Mouse (Mus musculus) CH12.LX (cell line): Measurements from ENCODE around the gene Hcfc1. TPM values are rescaled to one million over a fixed set of nuclear protein-coding genes. Genes with fewer than 3 reads are reported as not detected.

ENCODE experiments used
- DNase-seq: peaks from one replicate; pipeline ENCODE4 v3.0.0-alpha.2; 2013; ENCODE audit errors: extremely low read depth
- H3K27ac ChIP-seq: 2 replicates; pipeline ENCODE4 v1.5.1; 2012; ENCODE audit warnings: low read depth, mild to moderate bottlenecking, control low read depth, moderate library complexity; ENCODE audit not compliant: insufficient read depth
- H3K27me3 ChIP-seq: replicated peaks from 2 replicates; pipeline ENCODE3; 2012; ENCODE audit warnings: inconsistent platforms
- H3K36me3 ChIP-seq, 2 experiments: replicated peaks in 1 of 2; 2 replicates each; pipeline versions ENCODE3 to v1.6.1; 2012; ENCODE audit warnings: inconsistent platforms in 1 of 2, low read length in 1 of 2, mild to moderate bottlenecking in 1 of 2, mixed read lengths in 1 of 2, moderate library complexity in 1 of 2; ENCODE audit not compliant: control insufficient read depth in 1 of 2, insufficient read depth in 1 of 2
- H3K4me1 ChIP-seq, 2 experiments: 2 replicates each; pipeline ENCODE4 v1.6.1; 2012; ENCODE audit warnings: inconsistent platforms in 1 of 2, moderate library complexity in 1 of 2; ENCODE audit not compliant: insufficient read depth in 2 of 2, control insufficient read depth in 1 of 2
- H3K4me2 ChIP-seq: 2 replicates; pipeline ENCODE4 v1.6.1; 2012; ENCODE audit warnings: low read depth, mild to moderate bottlenecking, control low read depth; ENCODE audit not compliant: poor library complexity, insufficient read depth, severe bottlenecking
- H3K4me3 ChIP-seq, 3 experiments: fragments of 150-350 bp in 1 of 3; sonication (generic) in 1 of 3; replicated peaks in 1 of 3; 2 replicates each; pipeline versions ENCODE3 to v1.5.1; 2011 to 2012; ENCODE audit warnings: low read depth in 2 of 3, low read length in 2 of 3, mild to moderate bottlenecking in 2 of 3, moderate library complexity in 2 of 3, control low read depth in 1 of 3, improper control_type of control experiment in 1 of 3, inconsistent platforms in 1 of 3, mixed read lengths in 1 of 3; ENCODE audit not compliant: poor library complexity in 1 of 3
- H3K79me2 ChIP-seq: replicated peaks from 2 replicates; pipeline ENCODE4 v1.6.1; 2012; ENCODE audit warnings: mild to moderate bottlenecking, moderate library complexity; ENCODE audit not compliant: control insufficient read depth, poor library complexity, insufficient read depth, severe bottlenecking; ENCODE audit errors: extremely low read depth
- H3K9ac ChIP-seq: 2 replicates; pipeline ENCODE4 v1.6.1; 2012; ENCODE audit warnings: low read depth, mild to moderate bottlenecking, control low read depth, moderate library complexity; ENCODE audit not compliant: insufficient read depth
- H3K9me3 ChIP-seq: replicated peaks from 2 replicates; pipeline ENCODE3; 2012; ENCODE audit warnings: low read length, inconsistent platforms, mixed read lengths
- BHLHE40 ChIP-seq: IDR thresholded peaks from 2 replicates; pipeline ENCODE4 v1.6.1; 2011; ENCODE audit warnings: mild to moderate bottlenecking, low read depth, low read length, improper control_type of control experiment
- CHD1 ChIP-seq: IDR thresholded peaks from 2 replicates; pipeline ENCODE4 v1.6.1; 2012; ENCODE audit warnings: low read depth, low read length, improper control_type of control experiment, inconsistent platforms
- CHD2 ChIP-seq: IDR thresholded peaks from 2 replicates; pipeline ENCODE4 v1.6.1; 2011; ENCODE audit warnings: low read length, improper control_type of control experiment
- CTCF ChIP-seq, 2 experiments: IDR thresholded peaks in 1 of 2; conservative IDR thresholded peaks in 1 of 2; 2 replicates each; pipeline ENCODE4 v1.5.1; 2011 to 2012; ENCODE audit warnings: low read depth in 2 of 2, low read length in 2 of 2, improper control_type of control experiment in 1 of 2, inconsistent platforms in 1 of 2, mild to moderate bottlenecking in 1 of 2, moderate library complexity in 1 of 2
- E2F4 ChIP-seq: IDR thresholded peaks from 2 replicates; pipeline ENCODE4 v1.6.1; 2011; ENCODE audit warnings: low read depth, low read length, improper control_type of control experiment; ENCODE audit not compliant: insufficient replicate concordance
- ELF1 ChIP-seq: IDR thresholded peaks from 2 replicates; pipeline ENCODE4 v1.6.1; 2014; ENCODE audit warnings: low read depth, mild to moderate bottlenecking, inconsistent platforms, low read length, improper control_type of control experiment
- EP300 ChIP-seq: IDR thresholded peaks from 2 replicates; pipeline ENCODE4 v1.6.1; 2011; ENCODE audit warnings: low read length, improper control_type of control experiment
- ETS1 ChIP-seq: conservative IDR thresholded peaks from 2 replicates; pipeline ENCODE4 v1.6.1; 2012; ENCODE audit warnings: low read depth, mild to moderate bottlenecking, inconsistent platforms, low read length, improper control_type of control experiment, moderate library complexity
- GABPA ChIP-seq: IDR thresholded peaks from 2 replicates; pipeline ENCODE4 v1.6.1; 2012; ENCODE audit warnings: low read depth, low read length, improper control_type of control experiment, inconsistent platforms; ENCODE audit not compliant: insufficient replicate concordance
- HCFC1 ChIP-seq: IDR thresholded peaks from 2 replicates; pipeline ENCODE4 v1.6.1; 2012; ENCODE audit warnings: low read depth, mild to moderate bottlenecking, inconsistent platforms, low read length, improper control_type of control experiment
- IRF4 ChIP-seq: IDR thresholded peaks from 2 replicates; pipeline ENCODE4 v1.6.1; 2014; ENCODE audit warnings: low read depth, mild to moderate bottlenecking, inconsistent platforms, low read length, improper control_type of control experiment
- JUN ChIP-seq: IDR thresholded peaks from 2 replicates; pipeline ENCODE4 v1.6.1; 2011; ENCODE audit warnings: low read depth, mild to moderate bottlenecking, low read length, improper control_type of control experiment, moderate library complexity; ENCODE audit not compliant: insufficient read depth
- JUND ChIP-seq: conservative IDR thresholded peaks from 2 replicates; pipeline ENCODE4 v1.6.1; 2011; ENCODE audit warnings: low read depth, low read length, improper control_type of control experiment
- KAT2A ChIP-seq: IDR thresholded peaks from 2 replicates; pipeline ENCODE4 v1.6.1; 2012; ENCODE audit warnings: low read length, improper control_type of control experiment, inconsistent platforms; ENCODE audit not compliant: insufficient replicate concordance
- MAFK ChIP-seq: IDR thresholded peaks from 2 replicates; pipeline ENCODE4 v1.6.1; 2011; ENCODE audit warnings: low read length, improper control_type of control experiment; ENCODE audit not compliant: insufficient replicate concordance
- MAZ ChIP-seq: IDR thresholded peaks from 2 replicates; pipeline ENCODE4 v1.6.1; 2012; ENCODE audit warnings: low read depth, mild to moderate bottlenecking, inconsistent platforms, low read length, improper control_type of control experiment, moderate library complexity
- MEF2A ChIP-seq: IDR thresholded peaks from 2 replicates; pipeline ENCODE4 v1.6.1; 2014; ENCODE audit warnings: low read depth, mild to moderate bottlenecking, inconsistent platforms, low read length, improper control_type of control experiment, borderline replicate concordance
- MXI1 ChIP-seq: IDR thresholded peaks from 2 replicates; pipeline ENCODE4 v1.6.1; 2011; ENCODE audit warnings: mild to moderate bottlenecking, low read depth, low read length, improper control_type of control experiment
- MYC ChIP-seq: IDR thresholded peaks from 2 replicates; pipeline ENCODE4 v1.6.1; 2011; ENCODE audit warnings: low read depth, mild to moderate bottlenecking, improper control_type of control experiment, low read length
- NELFE ChIP-seq: IDR thresholded peaks from 2 replicates; pipeline ENCODE4 v1.6.1; 2011; ENCODE audit warnings: low read depth, low read length, improper control_type of control experiment
- NRF1 ChIP-seq: IDR thresholded peaks from 2 replicates; pipeline ENCODE4 v1.6.1; 2014; ENCODE audit warnings: low read depth, mild to moderate bottlenecking, inconsistent platforms, low read length, improper control_type of control experiment, moderate library complexity
- PAX5 ChIP-seq: IDR thresholded peaks from 2 replicates; pipeline ENCODE4 v1.6.1; 2012; ENCODE audit warnings: low read length, inconsistent platforms, mixed read lengths
- POLR2A ChIP-seq: IDR thresholded peaks from 2 replicates; pipeline ENCODE4 v1.6.1; 2011; ENCODE audit warnings: low read depth, mild to moderate bottlenecking, improper control_type of control experiment, low read length
- POLR2AphosphoS2 ChIP-seq: IDR thresholded peaks from 2 replicates; pipeline ENCODE4 v1.6.1; 2011; ENCODE audit warnings: low read depth, low read length, improper control_type of control experiment
- RCOR1 ChIP-seq: conservative IDR thresholded peaks from 2 replicates; pipeline ENCODE4 v1.6.1; 2012; ENCODE audit warnings: low read depth, mild to moderate bottlenecking, inconsistent platforms, low read length, improper control_type of control experiment
- SIN3A ChIP-seq: IDR thresholded peaks from 2 replicates; pipeline ENCODE4 v1.6.1; 2012; ENCODE audit warnings: low read length, improper control_type of control experiment, inconsistent platforms
- SMC3 ChIP-seq: IDR thresholded peaks from 2 replicates; pipeline ENCODE4 v1.6.1; 2011; ENCODE audit warnings: low read depth, low read length, improper control_type of control experiment
- TBP ChIP-seq: conservative IDR thresholded peaks from 2 replicates; pipeline ENCODE4 v1.6.1; 2011; ENCODE audit warnings: low read depth, low read length, improper control_type of control experiment
- TCF12 ChIP-seq: IDR thresholded peaks from 2 replicates; pipeline ENCODE4 v1.6.1; 2014; ENCODE audit warnings: low read depth, mild to moderate bottlenecking, inconsistent platforms, low read length, improper control_type of control experiment
- UBTF ChIP-seq: IDR thresholded peaks from 2 replicates; pipeline ENCODE4 v1.6.1; 2012; ENCODE audit warnings: low read depth, mild to moderate bottlenecking, inconsistent platforms, low read length, improper control_type of control experiment, moderate library complexity
- USF1 ChIP-seq: IDR thresholded peaks from 2 replicates; pipeline ENCODE4 v1.6.1; 2014; ENCODE audit warnings: low read depth, mild to moderate bottlenecking, inconsistent platforms, low read length, improper control_type of control experiment
- USF2 ChIP-seq: conservative IDR thresholded peaks from 2 replicates; pipeline ENCODE4 v1.6.1; 2011; ENCODE audit warnings: low read depth, low read length, improper control_type of control experiment
- ZC3H11A ChIP-seq: IDR thresholded peaks from 2 replicates; pipeline ENCODE4 v1.6.1; 2012; ENCODE audit warnings: low read depth, mild to moderate bottlenecking, inconsistent platforms, low read length, improper control_type of control experiment
- ZKSCAN1 ChIP-seq: IDR thresholded peaks from 2 replicates; pipeline ENCODE4 v1.6.1; 2012; ENCODE audit warnings: low read depth, inconsistent platforms, low read length, improper control_type of control experiment, borderline replicate concordance
- ZMIZ1 ChIP-seq: IDR thresholded peaks from 2 replicates; pipeline ENCODE4 v1.6.1; 2012; ENCODE audit warnings: low read depth, mild to moderate bottlenecking, inconsistent platforms, low read length, improper control_type of control experiment
- ZNF384 ChIP-seq: IDR thresholded peaks from 2 replicates; pipeline ENCODE4 v1.6.1; 2012; ENCODE audit warnings: low read depth, low read length, improper control_type of control experiment, inconsistent platforms
- dilution Hi-C: fragments of 300-500 bp; cut with MboI; formaldehyde crosslinking; loops from 2 replicates; pipeline ENCODE4 v1.14.3; 2020; ENCODE audit warnings: low sequenced_read_pairs; ENCODE audit not compliant: extremely low pct_unique_long_range_greater_than_20kb, extremely low pct_ligation_motif_present
- in situ Hi-C: fragments of 300-500 bp; cut with MboI; formaldehyde crosslinking; loops from 3 replicates; pipeline ENCODE4 v1.14.3; 2019; ENCODE audit warnings: low sequenced_read_pairs, low pct_ligation_motif_present, low pct_unique_long_range_greater_than_20kb, mixed read lengths
- polyA plus RNA-seq: library from polyadenylated mRNA; unstranded; fragments of >175 nt; gene quantifications from 2 replicates; pipeline ENCODE4 v1.2.1, GENCODE M21; 2012; ENCODE audit warnings: low read depth; ENCODE audit not compliant: insufficient read length
- total RNA-seq, 2 experiments: library from RNA; depleted of rRNA; stranded (reverse); fragments of 300-350 nt in 1 of 2; fragments of >200 nt in 1 of 2; gene quantifications; 2 replicates each; pipeline ENCODE4 v1.2.3; 2012 to 2014

Gene Hcfc1
- total RNA-seq (2012; rRNA removed) (58.5 and 61.6 TPM in 2 replicates), total RNA-seq (2014; rRNA removed) (32.9 and 37.6 TPM in 2 replicates), polyA plus RNA-seq (78.1 and 98.2 TPM in 2 replicates)

DNA sequence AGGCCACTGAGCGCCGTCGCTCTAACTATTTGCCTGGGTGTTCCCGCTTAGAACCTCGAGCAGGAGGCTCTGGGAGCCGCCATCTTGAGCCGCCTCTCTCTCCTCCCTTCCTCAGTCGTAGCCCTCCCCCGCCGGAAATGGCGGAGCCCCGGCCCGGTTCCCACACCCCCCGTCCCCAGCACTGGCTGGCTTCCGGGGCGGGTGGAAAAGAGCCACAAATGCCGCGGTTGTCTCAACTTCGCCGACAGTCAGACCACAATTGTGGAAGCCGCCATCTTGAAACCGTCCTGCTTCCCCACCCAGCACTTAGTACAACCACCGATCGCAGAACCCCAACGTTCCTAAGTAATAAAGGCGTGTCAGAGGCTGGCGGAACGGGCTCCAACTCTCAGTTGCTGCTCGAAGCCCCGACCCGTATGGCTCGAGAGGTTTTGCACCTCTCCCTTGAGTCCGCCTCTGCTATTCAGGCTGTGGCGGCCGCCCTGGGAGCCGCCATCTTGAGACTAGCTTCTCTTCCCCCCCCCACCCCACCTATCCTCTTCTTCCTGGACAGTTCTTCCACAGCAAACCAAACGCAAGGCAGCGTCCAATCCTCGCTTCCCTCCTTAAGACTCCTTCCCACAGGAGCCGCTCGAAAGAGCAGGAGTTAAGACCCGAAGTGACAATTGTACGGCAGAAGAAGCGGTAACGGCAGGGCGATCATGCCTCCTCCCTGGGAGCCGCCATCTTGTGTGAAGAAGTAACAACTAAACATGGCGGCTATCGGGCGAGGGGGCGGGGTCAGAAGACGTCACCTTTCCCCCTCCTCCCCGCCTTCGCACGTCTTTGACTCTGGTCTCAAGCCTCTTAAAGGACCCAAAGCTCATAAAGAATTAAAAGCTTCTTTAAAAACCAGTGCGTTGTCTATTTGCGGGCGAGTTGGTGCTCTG is at the start of gene Hcfc1:
Gene Hcfc1, minus strand, starts transcription at position 110 of the 929 bp plus-strand sequence.
- H3K4me1 ChIP-seq = peaks cover 8 to 41% of the 10 kb centered on the region in 2 experiments; a peak in 3 of 4 replicates
- 0 out of 2 replicates have a peak, but pooled peaks have one; percentile 36 for TF ChIP-seq IRF4
- no peak for TF ChIP-seq JUND
- TF ChIP-seq POLR2A = peak; percentile 56
- 0 out of 2 replicates have a peak, but pooled peaks have one; percentile 47 for TF ChIP-seq NELFE
- 0 out of 2 replicates have a peak, but pooled peaks have one; percentile 61 for TF ChIP-seq SIN3A
- no peak for TF ChIP-seq E2F4
- TF ChIP-seq TCF12 = peak; percentile 68
- TF ChIP-seq UBTF = peak; percentile 11; the same call in 1 of the 2 replicates
- TF ChIP-seq ETS1 = no peak
- no peak for TF ChIP-seq ZNF384
- 0 out of 2 replicates have a peak, but pooled peaks have one; percentile 43 for TF ChIP-seq CHD2
- TF ChIP-seq MAFK = no peak
- no peak for TF ChIP-seq EP300
- 0 out of 2 replicates have a peak, but pooled peaks have one; percentile 54 for TF ChIP-seq CHD1
- TF ChIP-seq ELF1 = peak; percentile 79
- no peak for TF ChIP-seq USF1
- no peak for TF ChIP-seq POLR2AphosphoS2
- no peak for TF ChIP-seq ZC3H11A
- no peak for TF ChIP-seq PAX5
- TF ChIP-seq MEF2A = no peak
- 0 out of 2 replicates have a peak, but pooled peaks have one; percentile 10 for TF ChIP-seq MYC
- TF ChIP-seq JUN = no peak
- TF ChIP-seq USF2 = no peak
- no peak for TF ChIP-seq SMC3
- TF ChIP-seq MXI1 = peak; percentile 67
- no peak for TF ChIP-seq BHLHE40
- 0 out of 2 replicates have a peak, but pooled peaks have one; percentile 31 for TF ChIP-seq KAT2A
- TF ChIP-seq MAZ = 0 out of 2 replicates have a peak, but pooled peaks have one; percentile 48
- TF ChIP-seq NRF1 = peak; percentile 70
- peak; percentile 32; the same call in 1 of the 2 replicates for TF ChIP-seq ZMIZ1
- TF ChIP-seq GABPA = no peak
- TF ChIP-seq HCFC1 = peak; percentile 74
- no peak for TF ChIP-seq ZKSCAN1
- TF ChIP-seq CTCF (conservative IDR thresholded peaks at IDR 0.05 in 1 of 2, IDR thresholded peaks at IDR 0.05 in 1 of 2; ENCODE audit: low read depth in 2 of 2, low read length in 2 of 2) = no peak
- 0 out of 2 replicates have a peak, but pooled peaks have one; percentile 32 for TF ChIP-seq RCOR1
- TF ChIP-seq TBP = peak; percentile 51; the same call in 1 of the 2 replicates

More for the DNA sequence above, at the start of gene Hcfc1:
- Histone ChIP-seq H3K4me2 (peak within 1 kb of the TSS; percentile 94; the same call in 1 of the 2 replicates), H3K27me3 (no peaks in the 10 kb centered on the region), H3K79me2 (peaks cover 46% of the 10 kb centered on the region), H3K9me3 (no peaks in the 10 kb centered on the region), H3K36me3 (peaks cover 24 to 28% of the 10 kb centered on the region in 2 experiments), H3K4me3 (peak within 1 kb of the TSS; percentile 74 to 96 (median 95)), H3K27ac (peak within 1 kb of the TSS; percentile 94), H3K9ac (peak within 1 kb of the TSS; percentile 95)
- dilution Hi-C loops = no loop called here
- DNase-seq = peak; percentile 79
- in situ Hi-C loops = no loop called here
